In the genomic region with DNA sequence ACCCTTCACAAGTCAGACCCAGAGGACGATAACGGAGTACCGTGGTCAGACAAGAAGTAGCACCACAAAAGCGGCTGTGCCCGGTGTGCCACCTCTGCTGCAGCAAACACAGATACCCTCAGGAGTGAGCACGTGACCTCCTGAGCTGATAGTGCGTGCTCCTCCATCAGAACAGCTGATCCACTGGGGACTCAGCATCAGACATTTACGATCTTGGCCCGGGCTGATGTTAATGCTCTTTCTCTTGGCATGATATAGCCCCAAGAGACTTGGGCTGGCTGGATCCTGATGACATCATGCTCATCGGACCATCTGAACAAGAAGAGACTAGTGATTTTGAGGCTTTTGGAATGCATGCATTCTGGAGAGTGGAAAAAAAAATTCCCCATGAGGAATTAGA, we compare ENCODE assay signal across 14 mouse cellular contexts. TPM values are rescaled to one million over a fixed set of nuclear protein-coding genes. Genes with fewer than 3 reads are reported as not detected.
DNase-seq lines count a peak whose midpoint lies in the region; ATAC-seq lines count a peak whose summit lies in the region.
"Had no signal": no experiment of that assay in that cellular context is flagged by ENCODE, and none has a peak within 500 bp of the region (broad histone marks: within the 10 kb centered on the region; RNA-seq: fewer than 3 reads in every experiment).

No protein-coding gene starts in this region.

- 0 out of 2 replicates have a peak, but pooled peaks cover 4% of the 10 kb centered on the region for H3K4me1 ChIP-seq in hindbrain, embryonic 13.5 days (replicated peaks)
- no peaks in the 10 kb centered on the region for H3K4me1 ChIP-seq in hindbrain, embryonic 10.5 days (replicated peaks)
- H3K4me1 ChIP-seq: midbrain, embryonic 12.5 days had no signal

- no peak overlapping the region for H3K9ac ChIP-seq in hindbrain, embryonic 13.5 days
- H3K9ac ChIP-seq: lung, embryonic 14.5 days; midbrain, embryonic 12.5 days had no signal

- H3K4me3 ChIP-seq in hindbrain, embryonic 13.5 days, result no peak overlapping the region
- H3K4me3 ChIP-seq in hindbrain, embryonic 10.5 days, result no peak overlapping the region
- H3K4me3 ChIP-seq: layer of hippocampus, adult 2 months; midbrain, embryonic 12.5 days had no signal

- WGBS in hindbrain, embryonic 13.5 days, result 68% methylated on average over 10 of the region's 10 CpGs
- 89% methylated on average over 10 of the region's 10 CpGs for WGBS in hindbrain, embryonic 10.5 days

- H3K27ac ChIP-seq in hindbrain, embryonic 13.5 days, result peak overlapping the region; percentile 18; the same call in 1 of the 2 replicates
- H3K27ac ChIP-seq in hindbrain, embryonic 10.5 days, result no peak overlapping the region
- H3K27ac ChIP-seq: layer of hippocampus, adult 2 months; midbrain, embryonic 12.5 days had no signal

- no peak overlapping the region for H3K4me2 ChIP-seq in hindbrain, embryonic 13.5 days
- H3K4me2 ChIP-seq: lung, embryonic 14.5 days; midbrain, embryonic 12.5 days had no signal

- 0 out of 2 replicates have a peak, but pooled peaks have one; percentile 39 for ATAC-seq in hindbrain, embryonic 13.5 days (ENCODE audit: low FRiP score)
- ATAC-seq: activated CD4-positive, CD25-positive, alpha-beta regulatory T cell, adult 4 months had no signal

- H3K36me3 ChIP-seq in hindbrain, embryonic 13.5 days, result peaks cover 3% of the 10 kb centered on the region; the same call in 1 of the 2 replicates
- no peaks in the 10 kb centered on the region for H3K36me3 ChIP-seq in hindbrain, embryonic 10.5 days
- H3K36me3 ChIP-seq: midbrain, embryonic 12.5 days had no signal

- peaks cover 6% of the 10 kb centered on the region; the same call in 1 of the 2 replicates for H3K9me3 ChIP-seq in hindbrain, embryonic 13.5 days
- H3K9me3 ChIP-seq in hindbrain, embryonic 10.5 days, result peaks cover 9% of the 10 kb centered on the region

- DNase-seq in hindbrain, embryonic 10.5 days (ENCODE audit: low spot score), result no peak
- peak; percentile 95 for DNase-seq in 3T3-L1 (ENCODE audit: low read depth, low spot score)
- peak; percentile 42 for DNase-seq in adipocyte (ENCODE audit: low spot score)
- DNase-seq in mesoderm, embryonic 11.5 days (ENCODE audit: low read depth, low spot score), result peak; percentile 53
- DNase-seq in layer of hippocampus, adult 9-10 months (ENCODE audit: low spot score), result no peak
- no peak for DNase-seq in right cerebral cortex, postnatal 4 days
- DNase-seq: cerebellum, postnatal 25 days; left cerebral cortex, postnatal 4 days; lung, embryonic 14.5 days; thymus, postnatal 4 days had no signal

- no peaks in the 10 kb centered on the region for H3K27me3 ChIP-seq in hindbrain, embryonic 13.5 days
- H3K27me3 ChIP-seq in hindbrain, embryonic 10.5 days (ENCODE audit: insufficient read depth, poor library complexity, severe bottlenecking), result no peaks in the 10 kb centered on the region
- H3K27me3 ChIP-seq: midbrain, embryonic 12.5 days had no signal

RNA-seq across cellular contexts. Expression of gene Srp9, which starts 50.3 kb away (rescaled TPM):
- polyA plus RNA-seq in hindbrain, embryonic 13.5 days (2015; fragmentation: Nextera tagmentation; extraction: Ambion mirVana), result 140 and 146 TPM in 2 replicates
- polyA plus RNA-seq in hindbrain, embryonic 10.5 days (2016; fragmentation: Nextera tagmentation; extraction: Ambion mirVana), result 167 and 168 TPM in 2 replicates

RNA-seq across cellular contexts. Expression of gene Enah, which starts 54.5 kb away (rescaled TPM):
- polyA plus RNA-seq in hindbrain, embryonic 13.5 days (2015; fragmentation: Nextera tagmentation; extraction: Ambion mirVana), result 35.3 and 37.9 TPM in 2 replicates
- 24.4 and 29.0 TPM in 2 replicates for polyA plus RNA-seq in hindbrain, embryonic 10.5 days (2016; fragmentation: Nextera tagmentation; extraction: Ambion mirVana)

Comparison
In these comparisons a context has a peak if more than half of its experiments do, and no peak if none do; other contexts are left out.
1. DNase-seq: peak in 3T3-L1 (single experiment), adipocyte (single experiment) and mesoderm, embryonic 11.5 days (single experiment); none in hindbrain, embryonic 10.5 days (single experiment), layer of hippocampus, adult 9-10 months (single experiment) and right cerebral cortex, postnatal 4 days (single experiment).